Mouse (Mus musculus): ENCODE measurements at regions not wholly inside any gene's neighbourhood (a gene's known extent, or its start where the extent isn't known, plus 50 kb on each side); places are given as distances from the start of the nearest gene placed in this dataset.

GRCm38 (mm10) chr7:77928479-77929467 is 809.0 kb downstream of the Ntrk3 start:
- peak; percentile 82 for ATAC-seq (replicated peaks; ENCODE audit: low FRiP score)
- Histone ChIP-seq H3K4me2 (no peak overlapping the region), H3K4me1 (no peaks in the 10 kb centered on the region), H3K27ac (peak overlapping the region; percentile 68), H3K4me3 (replicated peaks) (no peak overlapping the region), H3K9me3 (replicated peaks) (no peaks in the 10 kb centered on the region), H3K36me3 (no peaks in the 10 kb centered on the region), H3K27me3 (no peaks in the 10 kb centered on the region), H3K9ac (no peak overlapping the region)
- WGBS = 73% methylated on average over 4 of the region's 4 CpGs

GRCm38 (mm10) chr7:77899231-77899630 is 838.6 kb downstream of the Ntrk3 start:
- Histone ChIP-seq H3K4me3 (replicated peaks) (no peak overlapping the region), H3K9ac (no peak overlapping the region), H3K9me3 (replicated peaks) (no peaks in the 10 kb centered on the region), H3K4me1 (no peaks in the 10 kb centered on the region), H3K27ac (no peak overlapping the region), H3K4me2 (no peak overlapping the region), H3K36me3 (no peaks in the 10 kb centered on the region), H3K27me3 (no peaks in the 10 kb centered on the region)
- ATAC-seq (replicated peaks; ENCODE audit: low FRiP score) = no peak
- WGBS = 76% methylated on average over 7 of the region's 7 CpGs

- Histone ChIP-seq H3K9ac (no peak overlapping the region), H3K27ac (no peak overlapping the region), H3K27me3 (no peaks in the 10 kb centered on the region), H3K36me3 (no peaks in the 10 kb centered on the region), H3K9me3 (replicated peaks) (no peaks in the 10 kb centered on the region), H3K4me2 (no peak overlapping the region), H3K4me3 (replicated peaks) (no peak overlapping the region), H3K4me1 (no peaks in the 10 kb centered on the region)
- 84% methylated on average over 2 of the region's 2 CpGs for WGBS
- ATAC-seq (replicated peaks; ENCODE audit: low FRiP score) = no peak
Observed at GRCm38 (mm10) chr7:77888543-77888942, 849.3 kb downstream of the Ntrk3 start.

GRCm38 (mm10) chr7:77882605-77883354 is 855.0 kb downstream of the Ntrk3 start:
- Histone ChIP-seq H3K9me3 (replicated peaks) (no peaks in the 10 kb centered on the region), H3K27ac (no peak overlapping the region), H3K4me3 (replicated peaks) (no peak overlapping the region), H3K4me2 (no peak overlapping the region), H3K4me1 (no peaks in the 10 kb centered on the region), H3K36me3 (no peaks in the 10 kb centered on the region), H3K9ac (no peak overlapping the region), H3K27me3 (no peaks in the 10 kb centered on the region)
- 87% methylated on average over 5 of the region's 5 CpGs for WGBS
- ATAC-seq (replicated peaks; ENCODE audit: low FRiP score) = no peak

GRCm38 (mm10) chr7:77867518-77867917 is 870.3 kb downstream of the Ntrk3 start:
- no peak overlapping the region for H3K27ac ChIP-seq
- no peaks in the 10 kb centered on the region for H3K36me3 ChIP-seq
- H3K4me3 ChIP-seq (replicated peaks) = no peak overlapping the region
- H3K9me3 ChIP-seq (replicated peaks) = no peaks in the 10 kb centered on the region
- WGBS = 48% methylated on average over 4 of the region's 4 CpGs
- 0 out of 2 replicates have a peak, but pooled peaks cover 3% of the 10 kb centered on the region for H3K4me1 ChIP-seq
- H3K9ac ChIP-seq = no peak overlapping the region
- no peak for ATAC-seq (replicated peaks; ENCODE audit: low FRiP score)
- H3K27me3 ChIP-seq = no peaks in the 10 kb centered on the region
- H3K4me2 ChIP-seq = no peak overlapping the region

- ATAC-seq (replicated peaks; ENCODE audit: low FRiP score) = no peak
- Histone ChIP-seq H3K36me3 (no peaks in the 10 kb centered on the region), H3K4me2 (no peak overlapping the region), H3K4me1 (0 out of 2 replicates have a peak, but pooled peaks cover 7% of the 10 kb centered on the region), H3K27me3 (no peaks in the 10 kb centered on the region), H3K9ac (no peak overlapping the region), H3K4me3 (replicated peaks) (no peak overlapping the region), H3K27ac (no peak overlapping the region), H3K9me3 (replicated peaks) (no peaks in the 10 kb centered on the region)
- 83% methylated on average over 8 of the region's 8 CpGs for WGBS
Observed at GRCm38 (mm10) chr7:77861841-77862240, 876.0 kb downstream of the Ntrk3 start.

GRCm38 (mm10) chr7:77858436-77858835 is 879.4 kb downstream of the Ntrk3 start:
- H3K4me2 ChIP-seq = no peak overlapping the region
- no peaks in the 10 kb centered on the region for H3K36me3 ChIP-seq
- H3K4me3 ChIP-seq (replicated peaks) = no peak overlapping the region
- no peaks in the 10 kb centered on the region for H3K9me3 ChIP-seq (replicated peaks)
- H3K27ac ChIP-seq = no peak overlapping the region; the same call in 1 of the 2 replicates
- WGBS = 41% methylated on average over 4 of the region's 4 CpGs
- no peak for ATAC-seq (replicated peaks; ENCODE audit: low FRiP score)
- no peak overlapping the region for H3K9ac ChIP-seq
- H3K27me3 ChIP-seq = no peaks in the 10 kb centered on the region
- 0 out of 2 replicates have a peak, but pooled peaks cover 7% of the 10 kb centered on the region for H3K4me1 ChIP-seq

GRCm38 (mm10) chr7:77857979-77858378 is 879.8 kb downstream of the Ntrk3 start:
- Histone ChIP-seq H3K9me3 (replicated peaks) (no peaks in the 10 kb centered on the region), H3K36me3 (no peaks in the 10 kb centered on the region), H3K9ac (no peak overlapping the region), H3K27ac (no peak overlapping the region; the same call in 1 of the 2 replicates), H3K4me1 (0 out of 2 replicates have a peak, but pooled peaks cover 7% of the 10 kb centered on the region), H3K4me3 (replicated peaks) (no peak overlapping the region), H3K27me3 (no peaks in the 10 kb centered on the region), H3K4me2 (no peak overlapping the region)
- WGBS = 47% methylated on average over 5 of the region's 5 CpGs
- no peak for ATAC-seq (replicated peaks; ENCODE audit: low FRiP score)

GRCm38 (mm10) chr7:77855653-77856239 is 882.1 kb downstream of the Ntrk3 start:
- Histone ChIP-seq H3K27me3 (no peaks in the 10 kb centered on the region), H3K27ac (no peak overlapping the region), H3K9me3 (replicated peaks) (no peaks in the 10 kb centered on the region), H3K9ac (no peak overlapping the region), H3K36me3 (no peaks in the 10 kb centered on the region), H3K4me3 (replicated peaks) (no peak overlapping the region), H3K4me1 (0 out of 2 replicates have a peak, but pooled peaks cover 7% of the 10 kb centered on the region), H3K4me2 (no peak overlapping the region)
- WGBS = 42% methylated on average over 6 of the region's 6 CpGs
- ATAC-seq (replicated peaks; ENCODE audit: low FRiP score) = peak; percentile 85

GRCm38 (mm10) chr7:77855077-77855476 is 882.7 kb downstream of the Ntrk3 start:
- no peak for ATAC-seq (replicated peaks; ENCODE audit: low FRiP score)
- Histone ChIP-seq H3K9ac (no peak overlapping the region), H3K27ac (no peak overlapping the region), H3K4me2 (no peak overlapping the region), H3K9me3 (replicated peaks) (no peaks in the 10 kb centered on the region), H3K36me3 (no peaks in the 10 kb centered on the region), H3K27me3 (no peaks in the 10 kb centered on the region), H3K4me1 (0 out of 2 replicates have a peak, but pooled peaks cover 7% of the 10 kb centered on the region), H3K4me3 (replicated peaks) (no peak overlapping the region)
- whole genome bisulfite sequencing = 92% methylated on average over 2 of the region's 2 CpGs

GRCm38 (mm10) chr7:77824261-77824959 is 913.4 kb downstream of the Ntrk3 start:
- Histone ChIP-seq H3K27ac (no peak overlapping the region), H3K36me3 (no peaks in the 10 kb centered on the region), H3K27me3 (no peaks in the 10 kb centered on the region), H3K4me1 (no peaks in the 10 kb centered on the region), H3K9me3 (replicated peaks) (no peaks in the 10 kb centered on the region), H3K9ac (no peak overlapping the region), H3K4me2 (no peak overlapping the region), H3K4me3 (replicated peaks) (no peak overlapping the region)
- 81% methylated on average over 6 of the region's 6 CpGs for WGBS
- no peak for ATAC-seq (replicated peaks; ENCODE audit: low FRiP score)
